Mouse (Mus musculus) monocyte, adult 5-6 weeks (primary cell): ENCODE measurements around the gene Bves. TPM values are rescaled to one million over a fixed set of nuclear protein-coding genes. Genes with fewer than 3 reads are reported as not detected.

Experiments used
- total RNA-seq: library from RNA; stranded (forward); fragments of 200-1000, 200-491, 200-594 nt; gene quantifications from 3 replicates; pipeline ENCODE4 v1.2.3, GENCODE M21; 2017

Gene Bves
- total RNA-seq, 1 experiment from 2014 or later = not detected

Other genes starting within 250 kb of the Bves start
- not detected in 3 replicates for gene Popdc3, start 157.7 kb upstream of the Bves start, total RNA-seq
- 0.10 TPM in 1 of 3 replicates, not detected in the others for gene Lin28b, start 150.6 kb downstream of the Bves start, total RNA-seq
- 15.1 to 49.5 TPM (median 25.9 TPM) in 3 replicates for gene Hace1, start 242.1 kb downstream of the Bves start, total RNA-seq